Mouse (Mus musculus): ENCODE measurements around the gene Edf1.

- TF ChIP-seq GATA1 (IDR thresholded peaks at IDR 0.05; ENCODE audit: borderline replicate concordance, low read length) = no peak
- no peak for TF ChIP-seq FLI1 (IDR thresholded peaks at IDR 0.05; ENCODE audit: low read length)
These were observed 29.6 kb downstream of the Edf1 start for GRCm38 (mm10) chr2:25587290-25587689.
